In the genomic region with DNA sequence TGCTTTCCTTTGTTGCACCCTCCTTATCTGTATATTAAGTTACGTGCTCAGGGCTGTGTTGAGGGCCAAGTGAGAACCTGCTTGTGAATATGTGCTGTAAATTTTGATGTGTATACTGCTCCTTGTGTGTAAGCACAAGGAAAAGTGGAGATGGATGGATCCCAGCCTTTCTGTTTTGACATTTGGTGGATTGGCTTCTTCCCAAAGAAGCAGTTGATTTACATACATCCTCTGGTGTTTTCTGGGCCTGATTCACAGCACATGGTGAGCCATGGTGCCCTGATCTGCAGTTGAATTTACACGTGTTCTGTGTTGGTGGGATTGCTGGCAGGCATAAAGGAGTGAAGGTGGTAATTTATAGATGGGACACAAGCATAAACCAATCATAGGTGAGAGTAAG, we compare ENCODE assay signal across 23 mouse cellular contexts.
DNase-seq lines count a peak whose midpoint lies in the region; ATAC-seq and TF ChIP-seq lines count a peak whose summit lies in the region.
"Had no signal": no experiment of that assay in that cellular context is flagged by ENCODE, and none has a peak within 500 bp of the region (broad histone marks: within the 10 kb centered on the region; RNA-seq: fewer than 3 reads in every experiment).

No protein-coding gene starts in this region.

- no peak overlapping the region for H3K27ac ChIP-seq in hindbrain, postnatal 0 days
- no peak overlapping the region for H3K27ac ChIP-seq in hindbrain, embryonic 11.5 days (ENCODE audit: low read depth, low read length)
- H3K27ac ChIP-seq: gastrocnemius, adult 2 months; heart, embryonic 15.5 days; limb, embryonic 12.5 days; neural tube, embryonic 15.5 days had no signal

- H3K9ac ChIP-seq in hindbrain, postnatal 0 days (replicated peaks; ENCODE audit: low read length) = no peak overlapping the region
- H3K9ac ChIP-seq in hindbrain, embryonic 11.5 days (ENCODE audit: low read depth, low read length) = no peak overlapping the region
- H3K9ac ChIP-seq: heart, embryonic 15.5 days; limb, embryonic 12.5 days; liver, postnatal 0 days; neural tube, embryonic 15.5 days had no signal

- H3K9me3 ChIP-seq in hindbrain, postnatal 0 days (ENCODE audit: low read length) = no peaks in the 10 kb centered on the region
- no peaks in the 10 kb centered on the region for H3K9me3 ChIP-seq in hindbrain, embryonic 11.5 days (ENCODE audit: control insufficient read depth, low read length)
- H3K9me3 ChIP-seq: heart, embryonic 15.5 days; limb, embryonic 12.5 days; neural tube, embryonic 15.5 days had no signal

- peak; percentile 1 to 13 for DNase-seq in cerebellum, postnatal 14 days
- DNase-seq in cerebellum, postnatal 4 days (ENCODE audit: low spot score in 2 of 2) = no peak
- peak; percentile 12 for DNase-seq in hindbrain, postnatal 0 days (ENCODE audit: low spot score)
- no peak for DNase-seq in hindbrain, embryonic 11.5 days (ENCODE audit: low spot score)
- DNase-seq in brain, embryonic 14.5 days (ENCODE audit: low read depth) = peak; percentile 87
- peak; percentile 4 to 37 for DNase-seq in layer of hippocampus, postnatal 36 days
- DNase-seq in heart, postnatal 14 days = no peak
- DNase-seq: adrenal gland, postnatal 36 days; cerebellum, adult 8-10 months; gastrocnemius, adult 2 months; kidney, adult 9 months; kidney, postnatal 25 days; liver, postnatal 0 days; lung, postnatal 14 days; thymus, adult 2 months had no signal

- H3K27me3 ChIP-seq in hindbrain, postnatal 0 days (ENCODE audit: insufficient read depth, low read length) = no peaks in the 10 kb centered on the region
- H3K27me3 ChIP-seq in hindbrain, embryonic 11.5 days (ENCODE audit: control insufficient read depth, insufficient read depth, low read length) = no peaks in the 10 kb centered on the region
- H3K27me3 ChIP-seq: heart, embryonic 15.5 days; limb, embryonic 12.5 days; neural tube, embryonic 15.5 days had no signal

- H3K36me3 ChIP-seq in hindbrain, postnatal 0 days (ENCODE audit: insufficient read depth, low read length) = no peaks in the 10 kb centered on the region
- H3K36me3 ChIP-seq in hindbrain, embryonic 11.5 days (ENCODE audit: control insufficient read depth, insufficient read depth, low read length) = no peaks in the 10 kb centered on the region
- H3K36me3 ChIP-seq: heart, embryonic 15.5 days; limb, embryonic 12.5 days; neural tube, embryonic 15.5 days had no signal

- no peak for TF ChIP-seq POLR2A in brain, embryonic 14.5 days (IDR thresholded peaks at IDR 0.05; ENCODE audit: borderline replicate concordance, extremely low read depth, insufficient read depth, insufficient read length, poor library complexity, severe bottlenecking)

- TF ChIP-seq CTCF in hindbrain, postnatal 0 days (IDR thresholded peaks at IDR 0.05; ENCODE audit: low read depth) = no peak
- no peak for TF ChIP-seq CTCF in brain, embryonic 14.5 days (IDR thresholded peaks at IDR 0.05; ENCODE audit: borderline replicate concordance, extremely low read depth, insufficient read depth, insufficient read length)

- ATAC-seq in hindbrain, postnatal 0 days = no peak
- ATAC-seq in hindbrain, embryonic 11.5 days (ENCODE audit: low FRiP score) = no peak
- ATAC-seq: CD4-positive, CD25-positive, alpha-beta regulatory T cell, adult 4 months; hindbrain, embryonic 16.5 days; intestine, embryonic 16.5 days; liver, postnatal 0 days had no signal

- no peaks in the 10 kb centered on the region for H3K4me1 ChIP-seq in hindbrain, postnatal 0 days (ENCODE audit: insufficient read depth, low read length)
- H3K4me1 ChIP-seq in hindbrain, embryonic 11.5 days (replicated peaks; ENCODE audit: control insufficient read depth, insufficient read depth, low read length) = no peaks in the 10 kb centered on the region
- H3K4me1 ChIP-seq: heart, embryonic 15.5 days; limb, embryonic 12.5 days had no signal

- intact Hi-C loops in heart, postnatal 14 days (cut with DNase I) = no loop called here

- H3K4me2 ChIP-seq in hindbrain, postnatal 0 days (ENCODE audit: low read depth, low read length) = no peak overlapping the region
- no peak overlapping the region for H3K4me2 ChIP-seq in hindbrain, embryonic 11.5 days (replicated peaks; ENCODE audit: low read depth, low read length)
- H3K4me2 ChIP-seq: heart, embryonic 15.5 days; limb, embryonic 12.5 days; liver, embryonic 11.5 days; midbrain, embryonic 11.5 days; neural tube, embryonic 15.5 days had no signal

- H3K4me3 ChIP-seq in hindbrain, postnatal 0 days (ENCODE audit: low read length) = no peak overlapping the region
- H3K4me3 ChIP-seq in hindbrain, embryonic 11.5 days (ENCODE audit: low read depth, low read length) = no peak overlapping the region
- H3K4me3 ChIP-seq: gastrocnemius, adult 2 months; heart, embryonic 15.5 days; limb, embryonic 12.5 days; neural tube, embryonic 15.5 days had no signal

- 62% methylated on average over 2 of the region's 2 CpGs for WGBS in hindbrain, postnatal 0 days
- WGBS in hindbrain, embryonic 11.5 days = 77% methylated on average over 2 of the region's 2 CpGs

Comparison
In these comparisons a context has a peak if more than half of its experiments do, and no peak if none do; other contexts are left out.
1. DNase-seq: peak in cerebellum, postnatal 14 days (2 of 2), hindbrain, postnatal 0 days (single experiment), brain, embryonic 14.5 days (single experiment) and layer of hippocampus, postnatal 36 days (2 of 2); none in cerebellum, postnatal 4 days (0 of 2), hindbrain, embryonic 11.5 days (single experiment) and heart, postnatal 14 days (0 of 2).